Mouse (Mus musculus) A20 (cell line): Measurements from ENCODE around the gene Nploc4.
"Not testable (repeated sequence)": the region's sequence is repeated elsewhere in the genome, so short reads cannot be mapped to it uniquely, and the experiment has no call there.

Source experiments
- DNase-seq: peaks from one replicate; pipeline ENCODE4 v3.0.0-alpha.2; 2011; ENCODE audit warnings: low read depth, low spot score

Gene Nploc4

DNA sequence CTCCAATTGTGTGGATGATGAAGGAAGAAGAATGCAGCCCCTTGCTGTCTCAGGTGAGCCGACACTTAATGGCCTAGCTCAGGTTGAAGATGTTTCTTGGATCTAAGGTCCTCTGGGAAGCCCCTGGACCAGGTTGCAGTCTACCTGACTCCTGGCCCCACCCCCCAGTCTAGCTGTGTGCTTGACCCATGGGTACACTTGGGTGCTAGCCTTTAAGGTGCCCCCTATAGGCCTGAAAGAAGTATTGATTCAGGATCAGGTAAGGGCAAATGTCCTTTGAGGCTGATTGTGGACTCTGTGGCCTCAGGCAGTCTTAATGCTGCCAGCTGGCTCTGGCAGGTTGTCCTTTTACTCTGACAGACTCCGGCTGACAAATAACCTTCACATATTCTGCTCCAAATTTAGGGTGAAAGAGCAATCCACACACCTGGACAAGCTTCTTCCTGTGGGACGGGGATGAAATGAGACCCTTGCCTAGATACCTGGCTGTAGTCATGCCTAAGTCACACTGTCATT lies 5.3 kb upstream of the Nploc4 start:
- no peak for DNase-seq

DNA sequence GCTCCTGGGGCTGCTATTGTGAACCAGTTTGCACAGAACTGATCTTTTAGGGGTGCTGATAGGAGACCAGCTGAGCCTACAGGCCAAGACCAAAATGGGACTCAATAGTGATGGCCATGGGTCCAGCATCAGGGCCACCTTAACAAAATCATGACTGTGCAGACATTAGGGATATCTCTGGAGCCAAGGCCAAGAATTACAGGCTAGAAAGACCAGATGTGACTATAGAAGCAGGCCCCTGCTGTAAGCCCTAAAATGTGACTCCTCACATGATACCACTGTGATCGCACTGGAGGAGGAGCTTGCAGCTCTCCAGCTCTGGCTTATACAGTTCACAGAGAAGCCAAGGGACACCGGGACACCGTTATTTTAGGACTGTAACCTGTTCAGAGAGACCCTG lies 4.8 kb upstream of the Nploc4 start, which contains the start of gene Tspan10:
Tspan10 (plus strand) TSS at position 301 of the 400 bp plus-strand sequence.
- DNase-seq, result no peak

DNA sequence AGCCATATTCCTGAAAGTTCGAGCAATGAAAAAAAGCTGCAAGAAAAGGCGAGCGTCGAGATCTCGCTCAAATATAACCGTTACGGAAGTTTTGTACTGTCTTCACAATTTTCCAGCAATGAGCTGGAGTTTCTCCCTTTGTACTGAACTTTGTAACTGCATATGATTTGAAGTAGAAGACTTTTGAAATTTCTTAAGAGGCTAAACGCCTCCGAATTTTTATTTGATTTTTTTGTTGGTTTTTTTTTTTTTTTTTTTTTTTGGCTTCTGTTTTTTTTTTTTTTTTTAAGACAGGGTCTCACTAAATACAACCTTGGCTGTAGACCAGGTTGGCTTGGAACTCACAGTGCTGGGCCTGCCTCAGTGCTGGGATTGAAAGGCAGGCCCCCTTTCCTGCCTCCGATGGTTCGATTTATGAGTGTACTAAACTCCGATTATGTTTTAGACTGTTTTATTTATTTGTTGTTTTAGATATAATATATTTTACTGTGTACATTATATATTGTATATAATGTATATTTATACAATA lies 413 bp upstream of the Nploc4 start:
- DNase-seq, result no peak

DNA sequence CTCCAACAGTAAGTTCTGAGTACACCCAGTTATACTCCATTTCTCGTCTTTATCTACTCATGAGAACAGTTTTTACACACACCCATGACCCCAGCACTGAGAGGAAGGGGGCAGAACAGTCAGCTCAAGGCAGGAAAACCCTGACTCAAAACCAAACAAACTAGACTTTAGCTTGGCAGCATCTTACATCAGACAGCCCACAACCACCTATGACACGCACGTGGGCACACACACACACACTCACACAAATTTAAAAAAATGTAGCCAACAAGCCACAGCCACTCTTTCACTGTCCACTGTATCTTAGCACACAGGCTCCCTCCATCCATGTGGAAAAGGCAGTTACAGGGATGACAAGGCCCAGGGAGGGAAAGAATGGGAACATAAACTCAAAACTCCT lies 10.8 kb downstream of the Nploc4 start:
- DNase-seq, result no peak

DNA sequence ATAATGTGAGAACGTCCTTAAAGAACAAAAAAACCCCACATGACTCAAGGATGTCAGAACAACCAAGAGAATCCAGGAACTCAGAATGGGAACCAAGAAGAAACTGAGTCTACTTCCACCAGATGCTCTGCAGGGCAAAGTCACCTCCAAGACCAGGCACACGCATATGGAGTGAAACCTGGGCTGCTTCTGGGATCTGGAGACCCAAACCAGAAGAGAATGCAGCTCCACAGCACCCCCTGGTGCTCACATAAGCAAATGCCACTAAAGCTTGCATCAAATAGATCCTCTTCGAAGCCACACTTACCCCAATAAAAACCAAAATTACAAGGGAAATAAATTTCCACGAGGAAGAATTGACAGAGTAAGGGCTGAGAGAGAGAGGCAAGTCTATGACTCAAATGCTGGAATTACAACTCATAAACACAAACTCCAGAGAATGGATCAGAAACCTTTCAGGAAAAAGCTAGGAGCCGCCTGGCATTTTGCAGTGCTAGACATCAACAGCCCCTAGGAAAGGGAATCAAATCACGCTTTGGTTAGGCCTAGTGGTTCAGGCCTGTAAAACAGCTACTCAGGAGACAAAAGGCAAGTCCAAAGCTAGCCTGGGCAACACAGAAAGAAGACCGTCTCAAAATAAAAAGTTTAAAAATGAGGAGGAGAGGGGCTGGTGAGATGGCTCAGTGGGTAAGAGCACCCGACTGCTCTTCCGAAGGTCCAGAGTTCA lies 13.8 kb downstream of the Nploc4 start:
- peak; percentile 61 for DNase-seq

DNA sequence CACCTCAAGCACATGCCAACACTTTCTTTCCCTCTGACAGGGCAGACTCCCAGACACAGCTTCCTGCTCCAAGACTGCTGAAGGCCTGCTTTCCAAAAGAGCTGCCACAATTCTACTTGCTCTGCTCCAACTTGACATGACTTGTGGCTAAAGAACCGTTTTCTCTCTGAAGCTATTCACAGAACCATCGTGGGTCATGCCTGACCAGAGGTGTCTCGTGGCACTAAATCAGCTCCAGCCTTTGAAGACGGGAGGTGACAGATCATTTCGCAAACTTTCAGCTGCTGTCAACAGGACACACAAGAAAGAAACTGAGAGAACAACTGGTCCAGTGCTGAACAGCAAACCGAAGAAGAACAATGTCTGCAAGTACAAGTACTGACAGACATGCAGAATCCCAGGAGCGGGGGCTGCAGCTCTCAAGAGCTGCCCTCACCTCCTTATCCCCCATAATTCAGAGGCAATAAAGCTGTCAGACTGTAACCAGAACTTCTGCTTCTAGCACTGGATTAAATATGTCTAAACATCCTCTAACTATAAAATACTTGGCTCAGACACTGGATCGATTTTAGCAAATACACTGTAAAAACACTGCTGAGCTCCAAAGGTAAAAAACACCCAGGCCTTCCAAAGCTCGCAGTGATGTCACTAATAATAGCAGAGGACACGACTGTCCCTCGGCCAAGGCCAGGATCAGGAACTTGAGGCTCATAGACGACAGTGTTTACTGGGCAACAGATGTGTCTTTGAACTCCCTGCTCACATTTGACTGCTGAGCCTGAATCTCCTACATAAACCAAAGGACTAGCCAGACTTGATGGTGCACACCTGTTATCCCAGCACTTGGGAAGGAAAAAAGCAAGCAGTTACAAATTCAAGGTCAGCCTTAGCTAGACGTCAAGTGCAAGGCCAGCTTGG lies 14.6 kb downstream of the Nploc4 start:
- no peak for DNase-seq

DNA sequence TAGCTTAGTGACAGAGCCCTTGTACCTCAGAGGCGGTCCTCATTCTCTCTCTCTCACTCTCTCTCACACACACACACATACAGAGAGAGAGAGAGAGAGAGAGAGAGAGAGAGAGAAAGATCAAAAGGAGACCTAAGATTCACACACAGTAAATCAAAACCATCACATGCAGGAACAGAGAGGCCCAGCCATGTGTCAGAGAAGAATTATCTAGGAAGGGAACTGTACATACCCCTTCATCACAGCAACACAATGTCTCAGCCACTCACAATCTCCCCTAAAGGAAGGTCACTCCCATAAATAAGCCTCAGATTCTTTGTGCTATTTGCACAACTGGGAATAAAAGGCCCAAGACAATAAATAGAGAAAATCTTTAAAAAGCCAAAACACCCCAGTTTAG lies 18.9 kb downstream of the Nploc4 start:
- no peak for DNase-seq

DNA sequence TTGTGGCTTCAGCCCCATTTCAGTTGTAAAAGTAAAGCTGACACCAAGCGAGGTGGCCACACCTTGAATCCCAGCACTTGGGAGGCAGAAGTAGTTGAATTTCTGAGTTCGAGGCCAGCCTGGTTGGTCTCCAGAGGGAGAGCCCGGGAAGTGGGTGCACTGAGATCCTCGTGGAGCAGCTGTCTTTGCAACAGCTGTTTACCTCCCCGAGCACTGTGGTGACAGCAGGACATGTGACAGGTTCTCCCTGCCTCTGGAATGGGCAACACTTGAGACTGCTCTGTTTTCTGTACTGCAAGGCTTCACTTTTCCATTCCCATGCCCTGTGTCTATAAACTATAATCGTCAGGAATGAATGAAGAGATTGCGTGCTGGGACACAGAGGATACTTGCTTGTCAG lies 19.7 kb downstream of the Nploc4 start:
- DNase-seq, result no peak

DNA sequence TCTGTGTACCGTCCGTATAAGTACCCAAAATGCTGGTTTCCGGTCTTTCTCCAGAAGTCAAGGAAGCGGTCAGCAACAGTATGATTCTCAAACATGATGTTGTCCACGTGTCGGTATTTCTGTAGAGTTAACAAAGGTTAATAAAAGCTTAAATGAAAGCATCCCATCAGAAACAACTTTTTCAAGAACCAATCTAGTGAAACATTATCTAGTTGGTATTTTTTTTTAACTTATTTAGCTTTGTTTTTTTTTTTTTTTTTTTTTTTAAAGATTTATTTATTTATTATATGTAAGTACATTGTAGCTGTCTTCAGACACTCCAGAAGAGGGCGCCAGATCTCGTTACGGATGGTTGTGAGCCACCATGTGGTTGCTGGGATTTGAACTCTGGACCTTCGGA lies 23.9 kb downstream of the Nploc4 start:
- not testable (repeated sequence) for DNase-seq

DNA sequence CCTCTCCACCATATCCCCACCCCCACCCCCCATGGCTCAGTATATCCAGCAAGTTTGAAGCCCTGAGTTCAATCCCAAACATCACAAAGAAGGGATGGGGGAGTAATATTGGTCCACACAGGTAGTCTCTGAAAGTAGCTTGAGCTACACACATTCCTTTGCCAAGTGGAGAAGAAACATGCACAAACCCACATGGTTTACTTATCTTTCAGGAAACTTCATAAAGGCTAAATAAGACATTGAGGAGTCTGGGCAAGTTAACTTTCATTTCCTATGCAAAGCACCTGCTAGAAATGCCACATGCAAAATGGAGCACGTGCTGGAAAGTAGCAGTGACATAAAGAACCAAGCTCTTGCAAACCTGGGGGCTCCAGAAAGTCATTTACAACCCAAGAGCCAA lies 31.1 kb downstream of the Nploc4 start:
- peak; percentile 32 for DNase-seq

DNA sequence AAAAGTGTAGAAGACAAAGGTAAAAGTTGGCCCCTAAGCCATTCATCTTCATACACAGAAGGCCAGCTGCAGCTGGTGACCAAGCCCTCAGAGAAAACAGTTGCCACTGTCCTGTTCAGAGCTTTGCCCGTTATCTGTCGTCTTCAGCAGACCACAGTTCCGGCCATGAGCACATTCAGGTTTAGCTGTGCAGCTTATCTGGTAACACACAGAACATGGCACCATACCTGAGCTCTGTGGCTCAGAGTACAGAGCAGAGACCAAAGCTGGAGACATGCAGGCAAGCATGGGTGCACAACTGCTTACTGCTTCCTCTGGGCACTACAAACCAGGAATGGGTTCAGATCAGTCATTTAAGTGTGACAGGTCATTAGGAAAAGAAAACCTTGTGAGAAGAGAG lies 31.6 kb downstream of the Nploc4 start:
- DNase-seq, result no peak

DNA sequence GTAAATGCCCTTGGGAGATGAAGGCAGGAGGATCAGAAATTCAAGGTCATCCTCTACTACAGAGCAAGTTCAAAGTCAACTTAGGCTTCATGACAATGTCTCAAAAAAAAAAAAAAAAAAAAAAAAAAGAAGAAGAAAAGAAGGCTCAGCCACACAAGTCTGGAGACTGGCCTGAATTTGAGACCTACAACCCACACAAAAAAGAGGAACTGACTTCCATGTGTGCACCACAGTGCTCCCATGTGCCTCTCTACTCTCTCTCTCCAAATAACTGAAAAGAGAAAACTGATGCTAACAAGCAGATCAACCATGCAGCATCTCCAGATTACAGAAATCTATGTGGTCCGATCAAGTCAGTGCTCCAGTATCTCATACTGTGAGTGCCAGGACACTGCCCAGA lies 32.7 kb downstream of the Nploc4 start:
- DNase-seq, result peak; percentile 57

DNA sequence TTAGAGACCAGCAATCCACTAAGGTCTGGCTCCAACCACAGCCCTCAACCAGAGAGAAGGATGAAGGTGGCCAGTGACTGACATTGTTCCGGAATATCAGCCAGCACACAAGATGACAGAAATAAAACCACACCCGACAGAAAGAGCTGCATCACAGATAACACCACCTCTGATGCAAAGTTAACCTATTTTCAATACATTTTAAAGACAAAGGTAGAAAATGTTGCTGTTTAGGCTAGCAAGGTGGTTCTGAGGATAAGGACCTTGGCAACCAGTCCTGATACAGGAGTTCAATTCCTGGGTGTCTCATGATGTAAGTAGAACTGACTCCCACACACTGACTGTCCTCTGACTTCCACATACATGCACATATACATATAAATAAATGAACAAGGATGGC lies 38.2 kb downstream of the Nploc4 start:
- no peak for DNase-seq

DNA sequence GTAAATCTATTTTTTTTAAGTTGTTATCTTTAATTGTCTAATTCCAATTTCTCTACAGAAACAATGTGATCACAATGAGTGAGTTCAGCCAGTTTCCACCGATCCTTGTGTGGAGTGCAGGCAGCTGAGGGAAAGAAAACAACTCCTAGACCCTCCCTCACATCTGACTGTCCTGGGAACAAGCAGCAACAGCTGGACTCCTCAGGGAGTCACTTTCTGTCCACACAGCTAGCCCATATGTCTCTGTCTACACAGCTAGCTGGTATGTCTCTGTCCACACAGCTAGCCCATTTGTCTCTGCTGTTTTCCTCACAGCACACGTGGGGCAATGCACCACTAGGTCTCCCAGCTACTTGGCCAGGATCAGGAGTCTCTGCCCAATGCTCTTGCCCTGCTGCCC lies 39.9 kb downstream of the Nploc4 start:
- no peak for DNase-seq

DNA sequence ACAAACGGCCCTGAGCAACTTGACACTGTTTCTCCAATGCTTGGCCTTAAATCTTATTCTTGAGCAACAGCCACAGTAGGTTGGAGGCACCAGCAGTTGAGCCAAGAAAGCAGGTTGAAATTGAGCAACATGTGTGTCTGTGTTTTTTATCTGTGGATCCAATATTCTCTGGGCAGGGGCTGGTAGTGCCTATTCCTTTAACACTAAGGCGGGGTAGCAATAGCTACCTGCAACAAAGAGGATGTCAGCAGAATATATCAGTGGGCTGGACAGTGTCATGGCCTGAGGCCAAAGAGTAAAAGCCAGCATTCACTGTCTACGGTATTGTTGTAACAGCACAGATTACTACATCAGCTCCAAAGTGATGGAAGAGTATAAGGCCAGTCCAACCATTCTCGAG lies 41.8 kb downstream of the Nploc4 start:
- no peak for DNase-seq

DNA sequence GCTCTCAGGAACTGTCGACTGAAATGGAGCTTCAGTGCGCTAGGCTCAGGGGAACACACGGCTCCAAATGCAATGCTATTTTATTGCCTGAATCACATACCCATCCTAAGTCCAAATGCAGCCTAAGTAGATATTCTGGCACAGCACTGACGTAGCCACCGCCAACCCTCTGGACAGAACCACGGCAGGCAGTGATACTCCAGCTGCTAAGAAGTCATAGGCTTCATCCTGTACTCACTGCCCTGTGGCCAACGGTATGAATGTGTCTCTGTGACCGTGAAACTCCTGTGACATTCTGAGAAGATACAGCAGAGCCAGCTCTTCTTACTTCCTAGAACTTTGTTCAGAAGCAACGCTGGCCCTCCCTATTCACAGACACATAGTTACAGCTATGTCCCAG lies 48.9 kb downstream of the Nploc4 start:
- no peak for DNase-seq

DNA sequence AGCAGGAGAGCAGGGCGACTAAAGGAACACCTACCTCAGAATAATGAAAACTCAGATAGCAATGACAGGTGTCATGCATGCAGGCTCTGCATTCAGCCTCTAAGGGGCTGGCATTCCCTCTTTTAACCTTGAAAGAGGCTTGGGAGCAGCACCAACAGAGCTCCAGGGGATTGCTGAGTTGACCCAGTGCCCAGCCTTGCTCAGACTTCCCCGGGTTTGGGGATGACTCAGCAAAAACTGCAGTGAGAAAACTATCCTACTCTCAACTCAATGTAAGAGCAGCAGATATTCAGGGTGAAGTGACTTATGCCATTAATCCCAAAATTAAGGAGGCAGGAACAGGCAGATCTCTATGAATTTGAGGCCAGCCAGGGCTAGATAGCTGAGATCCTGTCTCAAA lies 50.4 kb downstream of the Nploc4 start:
- no peak for DNase-seq

DNA sequence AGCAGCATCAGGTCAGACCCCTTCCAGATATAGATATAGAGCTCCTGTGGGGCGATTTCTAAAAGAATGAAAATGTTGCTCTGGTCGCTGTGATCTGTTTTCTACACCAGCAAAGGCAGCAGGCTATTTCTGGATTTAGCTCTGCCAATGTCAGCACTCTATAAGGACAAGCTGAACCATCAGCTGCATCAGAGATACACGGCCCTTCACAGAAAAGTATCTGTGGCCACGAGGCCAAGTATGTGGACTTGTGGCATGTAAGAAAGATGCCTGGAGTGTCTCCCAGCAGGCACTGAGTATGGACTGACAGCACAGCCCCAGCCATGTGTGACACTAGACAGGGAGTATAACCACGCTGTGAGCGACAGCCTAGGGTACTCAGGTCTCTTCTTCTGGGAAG lies 50.9 kb downstream of the Nploc4 start:
- no peak for DNase-seq

DNA sequence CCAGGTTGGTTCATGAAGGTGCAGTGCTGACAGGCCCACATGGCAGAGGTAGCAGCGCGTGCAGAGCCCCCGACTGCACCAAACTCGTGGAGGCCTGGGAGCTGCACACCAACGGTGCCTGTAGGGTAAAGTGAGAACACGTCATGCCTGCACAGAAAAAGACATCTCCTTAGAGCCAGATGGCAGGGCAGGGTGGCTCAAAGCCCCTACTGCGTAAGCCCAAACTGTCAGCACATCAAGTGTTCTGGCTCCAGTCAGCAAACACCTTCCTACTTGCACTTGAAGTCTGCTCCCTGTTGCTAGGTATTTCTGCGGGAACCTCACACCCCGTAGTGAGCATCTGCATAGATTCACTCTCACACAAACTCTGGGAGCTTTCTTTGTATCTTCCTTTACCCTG lies 55.0 kb downstream of the Nploc4 start:
- no peak for DNase-seq

DNA sequence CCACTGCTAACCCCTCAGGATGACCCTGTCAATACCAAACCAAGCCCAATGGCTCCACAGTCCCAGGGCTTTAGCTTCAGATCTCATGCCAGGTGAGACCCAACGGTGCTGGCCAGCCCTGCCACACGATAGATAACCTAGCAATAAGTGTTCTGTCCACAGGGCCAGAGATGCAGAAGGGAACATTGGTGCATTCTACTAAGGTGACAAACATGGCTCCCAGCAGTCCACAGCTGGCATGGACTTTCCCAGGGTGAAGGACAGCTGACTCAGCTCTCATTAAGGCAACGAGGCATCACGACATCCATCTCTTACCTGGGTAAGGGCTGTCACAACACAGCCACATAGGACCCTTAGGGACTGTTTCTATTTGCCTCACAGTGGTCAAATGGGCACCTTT lies 56.4 kb downstream of the Nploc4 start:
- DNase-seq, result no peak

DNA sequence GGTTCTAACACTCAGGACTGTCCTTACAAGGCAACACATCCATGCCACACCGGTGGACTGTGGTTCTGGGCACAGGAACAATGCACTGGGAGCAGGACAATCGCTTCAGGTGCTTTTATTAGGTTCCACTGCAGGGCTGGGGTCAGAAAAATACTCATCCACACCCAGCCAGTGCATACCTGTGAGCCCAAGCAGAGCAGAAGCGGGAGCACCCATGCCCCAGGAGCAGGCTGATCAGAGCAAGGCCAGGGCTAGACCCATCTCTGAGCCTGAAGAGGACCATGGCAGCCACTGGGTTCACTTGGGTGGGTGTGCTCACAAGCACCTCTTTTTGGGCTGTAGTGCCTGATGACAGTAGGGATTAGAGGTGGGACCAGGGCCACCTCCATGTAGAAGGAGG lies 57.2 kb downstream of the Nploc4 start:
- DNase-seq, result no peak
